Mouse (Mus musculus) frontal cortex, postnatal 36 days (tissue): ENCODE measurements around the gene Sgcd.
A peak's percentile ranks its signal among the peaks of the same experiment; 100 is the strongest.

Experiments
- DNase-seq, 2 experiments: peaks; one replicate each; pipeline ENCODE4 v3.0.0; 2022; ENCODE audit warnings: low spot score in 2 of 2

The Sgcd gene

DNA sequence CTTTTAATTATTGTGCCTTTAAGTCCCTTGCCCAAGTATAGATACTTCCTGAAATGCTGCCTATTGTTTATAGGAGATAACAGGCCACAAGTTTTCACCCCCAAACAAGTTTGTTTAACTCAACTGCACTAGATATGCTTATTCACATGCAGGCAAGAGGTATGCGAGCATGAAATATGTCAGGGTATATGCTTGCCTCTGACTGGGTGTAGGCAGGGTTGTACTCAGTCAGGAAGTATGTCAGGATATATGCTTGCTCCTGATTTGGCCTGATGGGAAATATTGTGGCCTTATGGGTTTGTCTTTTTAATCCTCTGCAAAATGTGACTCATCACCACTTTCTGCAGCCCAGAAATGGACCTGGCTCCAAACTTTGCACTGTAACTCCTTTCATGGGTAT is 694.0 kb downstream of the Sgcd start:
- DNase-seq, result no peak

GRCm38 (mm10) chr11:47276586-47276985 is 712.2 kb downstream of the Sgcd start:
- no peak for DNase-seq

DNA sequence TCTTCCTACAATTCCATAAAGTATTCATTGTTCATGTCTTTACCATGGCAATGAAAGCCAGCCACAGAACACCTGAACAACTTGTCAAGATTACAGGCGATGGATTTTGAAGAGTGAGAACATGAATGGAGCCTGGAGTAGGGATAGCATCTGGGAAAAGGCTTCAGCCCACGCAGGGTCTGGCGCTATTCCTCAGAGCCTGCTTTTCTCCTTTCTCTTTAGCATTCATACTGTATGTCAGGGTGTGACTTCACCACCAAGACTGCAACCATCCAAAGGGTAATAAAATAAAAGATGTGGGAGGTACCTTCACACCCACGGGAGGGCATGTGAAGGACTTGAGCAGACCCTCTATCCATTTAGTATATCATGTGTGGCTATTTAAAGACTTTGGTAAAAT is 720.2 kb downstream of the Sgcd start:
- peak; percentile 15 to 66 for DNase-seq

DNA sequence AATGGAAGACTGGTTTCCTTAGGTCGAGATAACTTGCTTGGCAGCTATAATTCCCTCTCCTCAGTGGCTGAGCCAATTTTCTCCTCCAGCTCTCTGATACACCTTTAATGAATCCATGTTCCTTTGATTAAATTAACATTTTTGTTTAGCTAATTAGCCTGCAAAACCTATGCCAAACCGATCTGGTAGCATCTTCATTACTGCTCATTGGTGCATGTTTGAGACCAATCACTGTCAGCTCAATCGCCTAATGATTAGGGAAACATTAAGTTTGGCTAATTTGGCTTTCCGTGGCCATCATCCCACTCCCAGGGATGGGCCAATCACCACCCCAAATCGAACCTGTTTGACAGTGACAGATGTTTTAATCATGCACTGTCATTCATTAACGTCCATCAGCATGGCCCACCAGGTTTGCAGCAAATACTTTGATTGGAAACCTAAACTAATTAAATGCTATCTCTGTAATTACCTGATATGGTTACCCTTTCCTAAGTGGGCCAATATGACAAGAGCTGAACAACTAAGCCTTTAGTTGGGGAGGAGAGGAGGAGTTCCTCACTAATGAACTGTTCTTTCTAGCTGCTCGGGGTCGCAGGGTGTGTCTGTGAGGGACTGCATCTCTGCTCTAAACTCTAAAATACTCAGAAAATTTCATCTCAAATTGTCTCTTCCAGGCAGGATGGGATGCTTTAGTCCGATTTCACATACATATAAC is 724.3 kb downstream of the Sgcd start:
- no peak for DNase-seq

GRCm38 (mm10) chr11:47250301-47250700 is 738.5 kb downstream of the Sgcd start:
- DNase-seq, result peak in 1 of 2 experiments; percentile 3

DNA sequence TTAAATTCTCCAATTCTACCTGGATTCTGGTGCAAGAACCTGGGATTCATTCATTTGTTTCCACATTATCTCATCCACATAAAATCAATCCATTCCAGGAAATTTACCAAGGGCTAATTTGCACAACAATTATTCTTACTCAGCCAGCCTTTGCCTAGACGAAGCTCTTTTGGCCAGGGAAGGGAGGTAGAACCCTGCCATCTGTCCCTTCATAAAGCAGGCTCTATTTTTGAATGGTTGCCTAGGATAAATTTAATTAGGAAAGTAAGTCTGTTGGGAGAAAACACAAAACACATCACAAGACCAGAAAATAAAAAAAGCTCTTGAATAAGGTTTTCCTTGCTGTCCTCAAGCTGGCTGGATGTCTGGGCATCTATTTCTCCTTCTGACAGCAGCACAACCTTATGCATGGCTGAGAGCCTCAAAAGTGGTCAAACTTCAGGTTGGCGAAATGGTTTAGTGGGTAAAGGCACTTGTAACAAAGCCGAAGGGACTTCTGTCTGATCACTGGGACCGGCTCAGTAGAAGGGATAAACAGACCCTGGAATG is 740.4 kb downstream of the Sgcd start:
- DNase-seq, result no peak

GRCm38 (mm10) chr11:47247703-47248344 is 740.9 kb downstream of the Sgcd start:
- DNase-seq, result no peak

DNA sequence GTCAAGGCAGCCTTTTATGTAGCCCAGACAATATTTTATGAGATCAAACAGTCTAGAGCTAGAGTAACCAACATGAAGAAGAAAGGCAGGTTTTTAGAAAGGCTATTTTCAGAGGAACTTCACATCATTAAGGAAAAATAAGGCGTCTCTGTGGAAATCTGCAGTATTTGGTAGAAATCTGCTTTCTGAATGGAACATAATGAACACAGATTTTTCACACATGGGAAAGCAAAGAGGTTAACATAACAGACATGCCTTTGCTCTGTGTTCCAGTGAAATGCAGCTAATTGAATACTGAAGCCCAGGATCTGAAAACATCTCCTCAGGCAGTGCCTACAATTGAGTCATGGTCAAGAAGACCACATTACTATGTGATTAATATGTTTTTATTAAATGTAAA is 746.4 kb downstream of the Sgcd start:
- no peak for DNase-seq

GRCm38 (mm10) chr11:47228222-47228621 is 760.5 kb downstream of the Sgcd start:
- DNase-seq, result no peak

DNA sequence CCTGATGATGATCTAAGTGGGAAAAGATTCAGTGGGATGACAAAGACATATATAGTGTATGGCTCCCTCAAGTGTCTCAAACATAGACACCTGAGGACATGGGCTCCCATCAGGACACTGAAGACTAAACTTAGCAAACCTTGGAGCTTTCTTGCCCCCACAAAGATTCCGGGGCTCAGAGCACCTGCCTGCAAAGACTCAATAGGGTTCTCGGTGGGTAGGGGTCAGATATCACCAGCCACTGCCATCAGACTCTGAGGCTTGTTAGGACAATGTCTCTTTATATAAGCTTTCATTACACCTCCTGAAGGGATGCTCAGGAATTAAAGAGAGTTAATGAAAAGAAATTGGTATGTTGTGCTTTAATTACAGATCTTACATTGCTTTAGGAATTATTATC is 764.6 kb downstream of the Sgcd start:
- no peak for DNase-seq

- peak in 1 of 2 experiments; percentile 3 for DNase-seq
These were observed 777.2 kb downstream of the Sgcd start for GRCm38 (mm10) chr11:47211531-47211930.

- DNase-seq, result no peak
These were observed 782.3 kb downstream of the Sgcd start for GRCm38 (mm10) chr11:47206461-47206860.

DNA sequence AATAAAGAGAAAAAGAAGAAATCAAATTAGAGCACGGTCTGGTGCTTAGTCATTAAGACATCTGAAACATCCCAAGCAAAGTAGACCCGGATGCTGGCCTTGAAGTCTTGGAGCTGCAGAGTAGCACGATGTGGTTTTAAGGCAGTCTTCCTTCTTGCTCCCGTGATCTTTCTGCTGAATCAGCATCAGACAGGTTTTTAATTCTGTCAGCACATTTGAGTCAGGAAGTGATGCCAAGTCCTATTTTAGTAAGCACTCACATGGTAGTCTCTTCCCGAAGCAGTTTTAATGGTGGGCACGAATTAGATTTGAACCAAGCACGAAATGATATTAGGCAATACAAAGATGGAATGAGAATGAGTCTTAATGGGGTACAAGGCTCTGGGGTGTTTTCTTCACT is 789.7 kb downstream of the Sgcd start:
- no peak for DNase-seq

- DNase-seq, result no peak
These were observed 800.2 kb downstream of the Sgcd start for GRCm38 (mm10) chr11:47188556-47188955.

DNA sequence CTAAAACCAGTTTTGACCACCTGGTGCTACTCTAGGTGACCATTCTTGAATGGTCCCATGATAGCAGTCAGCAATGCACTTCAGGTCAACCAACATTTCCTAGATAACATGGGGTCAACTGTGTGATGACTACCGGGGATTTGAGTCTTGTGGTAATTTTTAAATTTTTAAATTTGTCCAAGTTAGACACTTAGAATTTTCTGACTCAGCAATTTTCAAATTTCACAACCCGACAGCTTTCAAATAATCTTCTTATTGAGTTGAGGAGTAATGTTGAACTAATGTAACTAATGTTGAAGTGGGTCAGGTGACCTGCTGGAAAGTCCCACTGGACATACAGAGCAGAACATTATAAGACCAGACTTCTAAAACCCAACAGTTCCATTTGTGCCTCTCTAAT is 813.8 kb downstream of the Sgcd start:
- DNase-seq, result no peak

GRCm38 (mm10) chr11:47170926-47171625 is 817.7 kb downstream of the Sgcd start:
- no peak for DNase-seq

GRCm38 (mm10) chr11:47167376-47167775 is 821.4 kb downstream of the Sgcd start:
- DNase-seq, result peak in 1 of 2 experiments; percentile 38

DNA sequence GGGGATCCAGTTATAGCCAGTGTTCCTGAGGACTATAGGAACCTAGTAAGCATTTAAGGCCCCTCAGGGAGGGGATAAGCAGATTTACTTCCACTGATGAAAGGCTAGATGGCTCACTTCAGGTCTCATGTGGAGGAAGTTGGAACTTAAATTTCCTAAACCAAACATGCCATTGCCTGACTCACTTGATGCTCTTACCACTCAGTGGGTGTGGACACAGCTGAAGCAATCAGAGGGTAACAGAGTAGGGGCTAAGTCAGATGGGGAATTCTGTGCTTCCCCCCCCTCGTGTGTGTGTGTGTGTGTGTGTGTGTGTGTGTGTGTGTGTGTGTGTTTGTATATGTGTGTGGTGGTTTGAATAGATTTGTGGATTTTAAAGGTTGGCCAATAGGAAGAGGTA is 830.7 kb downstream of the Sgcd start:
- DNase-seq, result no peak

- no peak for DNase-seq
These were observed 831.8 kb downstream of the Sgcd start for GRCm38 (mm10) chr11:47156730-47157693.

GRCm38 (mm10) chr11:47154837-47155430 is 833.8 kb downstream of the Sgcd start:
- DNase-seq, result no peak

- DNase-seq, result no peak
These were observed 839.2 kb downstream of the Sgcd start for GRCm38 (mm10) chr11:47149607-47150006.
